Mouse (Mus musculus) left cerebral cortex, postnatal 4 days (tissue): ENCODE results near the gene Cela1. TPM values are rescaled to one million over a fixed set of nuclear protein-coding genes. Genes with fewer than 3 reads are reported as not detected.
A peak's percentile ranks its signal among the peaks of the same experiment; 100 is the strongest.

ENCODE experiments used
- DNase-seq: peaks from one replicate; pipeline ENCODE4 v3.0.0-alpha.2; 2022
- intact Hi-C: fragments of 180-260 bp; cut with DNase I; formaldehyde crosslinking; loops from one replicate; pipeline ENCODE4 v1.15.1; 2025
- total RNA-seq, 2 experiments: library from RNA; stranded (reverse); gene quantifications; 2 replicates each; pipeline ENCODE4 v1.2.3; 2021

Cela1 gene
- total RNA-seq, 2 experiments from 2014 or later = 0.74 to 1.2 TPM

- intact Hi-C loops = no loop called here
- DNase-seq = no peak
These were observed 18.5 kb upstream of the Cela1 start for GRCm38 (mm10) chr15:100706226-100706625.

GRCm38 (mm10) chr15:100705376-100705775 lies 17.7 kb upstream of the Cela1 start:
- intact Hi-C loops = no loop called here

GRCm38 (mm10) chr15:100703913-100704312 lies 16.2 kb upstream of the Cela1 start:
- intact Hi-C loops = no loop called here
- DNase-seq = no peak

More at GRCm38 (mm10) chr15:100705376-100705775, 17.7 kb upstream of the Cela1 start:
- no peak for DNase-seq

GRCm38 (mm10) chr15:100701856-100702255 lies 14.1 kb upstream of the Cela1 start:
- intact Hi-C loops = no loop called here
- no peak for DNase-seq

- no peak for DNase-seq
- intact Hi-C loops = no loop called here
These were observed 13.4 kb upstream of the Cela1 start for GRCm38 (mm10) chr15:100701108-100701507.

- DNase-seq = no peak
- intact Hi-C loops = no loop called here
These were observed 12.7 kb upstream of the Cela1 start for GRCm38 (mm10) chr15:100700424-100700823.

- no peak for DNase-seq
- intact Hi-C loops = no loop called here
These were observed 11.7 kb upstream of the Cela1 start for GRCm38 (mm10) chr15:100699386-100699785.

GRCm38 (mm10) chr15:100698078-100698477 lies 10.4 kb upstream of the Cela1 start:
- intact Hi-C loops = no loop called here
- DNase-seq = no peak

- intact Hi-C loops = no loop called here
- DNase-seq = no peak
These were observed 6.7 kb upstream of the Cela1 start for GRCm38 (mm10) chr15:100694406-100694805.

GRCm38 (mm10) chr15:100691990-100692389 lies 4.3 kb upstream of the Cela1 start:
- no peak for DNase-seq
- intact Hi-C loops = no loop called here

GRCm38 (mm10) chr15:100686989-100687388 lies 732 bp downstream of the Cela1 start:
- no peak for DNase-seq
- intact Hi-C loops = no loop called here

GRCm38 (mm10) chr15:100686434-100686833 lies 1.3 kb downstream of the Cela1 start:
- intact Hi-C loops = no loop called here
- no peak for DNase-seq

GRCm38 (mm10) chr15:100685849-100686248 lies 1.9 kb downstream of the Cela1 start:
- no peak for DNase-seq
- intact Hi-C loops = no loop called here

GRCm38 (mm10) chr15:100685255-100685654 lies 2.5 kb downstream of the Cela1 start:
- DNase-seq = no peak
- intact Hi-C loops = no loop called here

- intact Hi-C loops = no loop called here
- DNase-seq = no peak
These were observed 3.3 kb downstream of the Cela1 start for GRCm38 (mm10) chr15:100684450-100684849.

- intact Hi-C loops = no loop called here
- peak; percentile 70 for DNase-seq
These were observed 4.7 kb downstream of the Cela1 start for GRCm38 (mm10) chr15:100683041-100683440.

- DNase-seq = no peak
- intact Hi-C loops = no loop called here
These were observed 6.0 kb downstream of the Cela1 start for GRCm38 (mm10) chr15:100681770-100682169.

GRCm38 (mm10) chr15:100680381-100680780 lies 7.3 kb downstream of the Cela1 start:
- no peak for DNase-seq
- intact Hi-C loops = no loop called here

GRCm38 (mm10) chr15:100679005-100679404 lies 8.7 kb downstream of the Cela1 start:
- no peak for DNase-seq
- intact Hi-C loops = no loop called here

GRCm38 (mm10) chr15:100678581-100678980 lies 9.1 kb downstream of the Cela1 start:
- intact Hi-C loops = no loop called here
- no peak for DNase-seq

GRCm38 (mm10) chr15:100677675-100678074 lies 10.0 kb downstream of the Cela1 start:
- intact Hi-C loops = no loop called here

GRCm38 (mm10) chr15:100676521-100676920 lies 11.2 kb downstream of the Cela1 start:
- no peak for DNase-seq
- intact Hi-C loops = no loop called here

More at GRCm38 (mm10) chr15:100677675-100678074, 10.0 kb downstream of the Cela1 start:
- DNase-seq = no peak

GRCm38 (mm10) chr15:100675486-100675885 lies 12.2 kb downstream of the Cela1 start:
- intact Hi-C loops = no loop called here
- no peak for DNase-seq
